Comparison of ENCODE assay signal across 10 mouse cellular contexts in the genomic region with DNA sequence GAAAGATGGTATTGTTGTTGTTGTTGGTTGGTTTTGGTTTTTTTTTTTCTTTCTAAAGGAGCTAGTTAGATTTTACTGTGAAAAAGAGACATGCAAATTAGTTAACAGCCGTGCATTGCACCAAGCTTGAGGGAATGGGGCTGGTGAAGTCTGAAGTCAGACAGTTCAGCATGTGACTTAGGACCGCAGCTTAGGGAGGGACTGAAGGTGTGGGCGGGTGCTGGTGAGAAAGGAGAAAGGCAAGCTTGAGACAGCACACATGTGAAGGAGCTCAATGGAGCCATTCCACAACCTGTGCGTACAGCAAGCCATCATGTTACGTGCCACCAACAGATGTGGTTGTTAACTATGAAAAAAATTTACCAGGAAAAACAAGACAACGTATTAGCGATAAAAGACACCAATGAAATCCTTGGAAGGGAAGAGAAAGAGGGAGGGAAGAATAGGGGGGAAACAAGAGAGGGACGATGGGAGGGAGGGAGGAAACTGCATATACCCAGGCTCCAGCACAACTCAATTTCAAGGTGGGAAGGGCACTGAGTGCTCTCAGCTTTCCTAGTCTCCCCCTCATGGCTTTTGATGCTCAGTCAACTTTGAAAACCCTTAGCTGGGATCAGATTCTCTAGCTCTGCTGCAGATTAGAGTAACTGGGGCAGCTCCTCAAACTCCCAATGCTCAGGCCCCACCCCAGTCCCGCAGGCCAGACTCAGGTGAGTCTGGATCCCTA.
DNase-seq lines count a peak whose midpoint lies in the region; ATAC-seq and TF ChIP-seq lines count a peak whose summit lies in the region.
"Had no signal": no experiment of that assay in that cellular context is flagged by ENCODE, and none has a peak within 500 bp of the region (broad histone marks: within the 10 kb centered on the region; RNA-seq: fewer than 3 reads in every experiment).

No protein-coding gene starts in this region.

- H3K4me3 ChIP-seq in forebrain, embryonic 10.5 days, result no peak overlapping the region
- H3K4me3 ChIP-seq in forebrain, embryonic 11.5 days (ENCODE audit: low read depth, low read length), result no peak overlapping the region
- H3K4me3 ChIP-seq in stomach, embryonic 15.5 days (replicated peaks), result no peak overlapping the region
- no peak overlapping the region for H3K4me3 ChIP-seq in stomach, postnatal 0 days (ENCODE audit: low read depth, low read length)
- no peak overlapping the region for H3K4me3 ChIP-seq in limb, embryonic 13.5 days
- H3K4me3 ChIP-seq: heart, adult 2 months; liver, embryonic 13.5 days had no signal

- H3K4me1 ChIP-seq in forebrain, embryonic 10.5 days, result peaks cover 25% of the 10 kb centered on the region
- H3K4me1 ChIP-seq in forebrain, embryonic 11.5 days (replicated peaks; ENCODE audit: control insufficient read depth, insufficient read depth, low read length), result peaks cover 2% of the 10 kb centered on the region; the same call in 1 of the 2 replicates
- no peaks in the 10 kb centered on the region for H3K4me1 ChIP-seq in stomach, embryonic 15.5 days
- no peaks in the 10 kb centered on the region for H3K4me1 ChIP-seq in stomach, postnatal 0 days (replicated peaks; ENCODE audit: control insufficient read depth, insufficient read depth)
- H3K4me1 ChIP-seq in limb, embryonic 13.5 days, result peaks cover 37% of the 10 kb centered on the region
- H3K4me1 ChIP-seq: liver, embryonic 13.5 days had no signal

- no peaks in the 10 kb centered on the region for H3K27me3 ChIP-seq in forebrain, embryonic 10.5 days (ENCODE audit: poor library complexity, severe bottlenecking)
- H3K27me3 ChIP-seq in forebrain, embryonic 11.5 days (ENCODE audit: control insufficient read depth, insufficient read depth, low read length), result no peaks in the 10 kb centered on the region
- H3K27me3 ChIP-seq in stomach, embryonic 15.5 days (replicated peaks), result no peaks in the 10 kb centered on the region
- H3K27me3 ChIP-seq in stomach, postnatal 0 days (ENCODE audit: control insufficient read depth, insufficient read depth, low read length), result no peaks in the 10 kb centered on the region
- H3K27me3 ChIP-seq in limb, embryonic 13.5 days, result no peaks in the 10 kb centered on the region
- H3K27me3 ChIP-seq: liver, embryonic 13.5 days had no signal

- H3K27ac ChIP-seq in forebrain, embryonic 10.5 days, result peak overlapping the region; percentile 66
- H3K27ac ChIP-seq in forebrain, embryonic 11.5 days (ENCODE audit: low read depth, low read length), result no peak overlapping the region
- peak overlapping the region; percentile 11; the same call in 1 of the 2 replicates for H3K27ac ChIP-seq in stomach, embryonic 15.5 days
- no peak overlapping the region for H3K27ac ChIP-seq in stomach, postnatal 0 days (replicated peaks)
- H3K27ac ChIP-seq in limb, embryonic 13.5 days, result peak overlapping the region; percentile 70
- H3K27ac ChIP-seq: heart, adult 2 months; liver, embryonic 13.5 days had no signal

- H3K36me3 ChIP-seq in forebrain, embryonic 10.5 days (replicated peaks), result no peaks in the 10 kb centered on the region
- H3K36me3 ChIP-seq in forebrain, embryonic 11.5 days (ENCODE audit: control insufficient read depth, insufficient read depth, low read length), result no peaks in the 10 kb centered on the region
- H3K36me3 ChIP-seq in stomach, embryonic 15.5 days, result no peaks in the 10 kb centered on the region
- no peaks in the 10 kb centered on the region for H3K36me3 ChIP-seq in stomach, postnatal 0 days (ENCODE audit: control insufficient read depth, insufficient read depth, low read length)
- H3K36me3 ChIP-seq in limb, embryonic 13.5 days, result no peaks in the 10 kb centered on the region
- H3K36me3 ChIP-seq: liver, embryonic 13.5 days had no signal

- H3K9ac ChIP-seq in forebrain, embryonic 11.5 days (ENCODE audit: low read length), result no peak overlapping the region
- H3K9ac ChIP-seq in stomach, embryonic 15.5 days, result no peak overlapping the region
- no peak overlapping the region for H3K9ac ChIP-seq in stomach, postnatal 0 days (ENCODE audit: low read length)
- no peak overlapping the region for H3K9ac ChIP-seq in limb, embryonic 13.5 days
- H3K9ac ChIP-seq: liver, embryonic 13.5 days had no signal

- no peak for ATAC-seq in forebrain, embryonic 11.5 days (replicated peaks; ENCODE audit: low FRiP score)
- ATAC-seq in stomach, embryonic 15.5 days (ENCODE audit: insufficient read depth, low FRiP score, low read depth), result no peak
- no peak for ATAC-seq in stomach, postnatal 0 days (ENCODE audit: low FRiP score, low TSS enrichment)
- ATAC-seq in limb, embryonic 13.5 days (ENCODE audit: low FRiP score, low read depth), result no peak

- DNase-seq in forebrain, embryonic 10.5 days (ENCODE audit: extremely low spot score, low spot score), result no peak
- no peak for DNase-seq in forebrain, embryonic 11.5 days (ENCODE audit: low spot score)
- no peak for DNase-seq in stomach, postnatal 0 days (ENCODE audit: low spot score)
- no peak for DNase-seq in ovary, adult 18-20 months (ENCODE audit: low spot score)
- DNase-seq in thymus, postnatal 0 days (ENCODE audit: low spot score), result no peak
- DNase-seq in urinary bladder, postnatal 10 days (ENCODE audit: low spot score), result no peak
- DNase-seq: heart, adult 2 months; liver, embryonic 13.5 days had no signal

- no peak for TF ChIP-seq EP300 in stomach, postnatal 0 days (optimal IDR thresholded peaks at IDR 0.05)

- WGBS in forebrain, embryonic 10.5 days, result 84% methylated on average over 9 of the region's 9 CpGs
- WGBS in forebrain, embryonic 11.5 days, result 86% methylated on average over 9 of the region's 9 CpGs
- WGBS in stomach, embryonic 15.5 days, result 84% methylated on average over 9 of the region's 9 CpGs
- WGBS in stomach, postnatal 0 days, result 87% methylated on average over 9 of the region's 9 CpGs
- 66% methylated on average over 9 of the region's 9 CpGs for WGBS in limb, embryonic 13.5 days

- H3K4me2 ChIP-seq in forebrain, embryonic 11.5 days (ENCODE audit: low read depth, low read length, severe bottlenecking), result no peak overlapping the region
- H3K4me2 ChIP-seq in stomach, embryonic 15.5 days, result no peak overlapping the region
- H3K4me2 ChIP-seq in stomach, postnatal 0 days (replicated peaks; ENCODE audit: low read depth), result no peak overlapping the region
- peak overlapping the region; percentile 41 for H3K4me2 ChIP-seq in limb, embryonic 13.5 days (replicated peaks)
- H3K4me2 ChIP-seq: liver, embryonic 13.5 days had no signal

- no peak for TF ChIP-seq CTCF in stomach, postnatal 0 days (IDR thresholded peaks at IDR 0.05; ENCODE audit: low read depth)

- H3K9me3 ChIP-seq in forebrain, embryonic 10.5 days, result no peaks in the 10 kb centered on the region
- H3K9me3 ChIP-seq in forebrain, embryonic 11.5 days (ENCODE audit: control insufficient read depth, low read length), result no peaks in the 10 kb centered on the region
- H3K9me3 ChIP-seq in stomach, embryonic 15.5 days, result no peaks in the 10 kb centered on the region
- no peaks in the 10 kb centered on the region for H3K9me3 ChIP-seq in stomach, postnatal 0 days (ENCODE audit: control insufficient read depth, low read length)
- H3K9me3 ChIP-seq in limb, embryonic 13.5 days, result no peaks in the 10 kb centered on the region
- H3K9me3 ChIP-seq: liver, embryonic 13.5 days had no signal

Comparison
In these comparisons a context has a peak if more than half of its experiments do, and no peak if none do; other contexts are left out.
1. H3K27ac ChIP-seq: peak in forebrain, embryonic 10.5 days (single experiment), stomach, embryonic 15.5 days (single experiment) and limb, embryonic 13.5 days (single experiment); none in forebrain, embryonic 11.5 days (single experiment) and stomach, postnatal 0 days (single experiment).